Mouse (Mus musculus): ENCODE results near the gene Trip4. TPM values are rescaled to one million over a fixed set of nuclear protein-coding genes. Genes with fewer than 3 reads are reported as not detected.

Gene Trip4
- polyA plus RNA-seq, 1 experiment from 2014 or later = 20.8 TPM

- H3K27me3 ChIP-seq = no peaks in the 10 kb centered on the region
- H3K4me2 ChIP-seq = no peak overlapping the region
- no peak overlapping the region for H3K9ac ChIP-seq
- H3K4me1 ChIP-seq (replicated peaks) = peaks cover 23% of the 10 kb centered on the region
- no peaks in the 10 kb centered on the region for H3K9me3 ChIP-seq (replicated peaks)
- H3K36me3 ChIP-seq = peaks cover 16% of the 10 kb centered on the region; the same call in 1 of the 2 replicates
- ATAC-seq (replicated peaks; ENCODE audit: insufficient number of reproducible peaks, insufficient read depth, low FRiP score, low read depth) = no peak
- H3K4me3 ChIP-seq = no peak overlapping the region
- H3K27ac ChIP-seq = no peak overlapping the region
Measured at GRCm38 (mm10) chr9:65833640-65834039, 75.0 kb downstream of the Trip4 start.

- Histone ChIP-seq H3K27ac (no peak overlapping the region), H3K9me3 (replicated peaks) (no peaks in the 10 kb centered on the region), H3K4me3 (no peak overlapping the region), H3K36me3 (peaks cover 12% of the 10 kb centered on the region; the same call in 1 of the 2 replicates), H3K4me2 (no peak overlapping the region), H3K27me3 (no peaks in the 10 kb centered on the region), H3K4me1 (replicated peaks) (peaks cover 27% of the 10 kb centered on the region), H3K9ac (no peak overlapping the region)
- WGBS = 93% methylated on average over 2 of the region's 2 CpGs
- ATAC-seq (replicated peaks; ENCODE audit: insufficient number of reproducible peaks, insufficient read depth, low FRiP score, low read depth) = no peak
Measured at GRCm38 (mm10) chr9:65833230-65833629, 75.4 kb downstream of the Trip4 start.

DNA sequence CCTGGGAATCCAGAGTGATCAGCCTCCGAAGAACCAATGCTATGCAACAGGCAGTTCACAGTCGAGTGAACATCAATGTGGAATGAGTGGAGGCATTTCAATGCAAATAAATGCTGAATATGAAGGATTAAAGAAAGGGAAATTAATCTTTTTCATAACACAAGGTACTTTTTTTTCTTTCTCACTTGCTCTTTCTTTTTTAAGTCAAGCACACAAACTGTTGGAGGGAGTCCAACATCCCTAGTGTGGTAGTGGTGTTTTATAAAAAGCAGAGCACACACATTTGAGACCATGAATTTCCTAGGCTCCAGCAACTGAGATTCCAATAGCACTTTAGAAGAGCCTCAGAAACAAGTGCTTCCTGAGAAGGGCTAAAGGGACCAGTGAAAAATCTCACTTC lies 76.6 kb downstream of the Trip4 start:
- WGBS = 67% methylated on average over 2 of the region's 2 CpGs

GRCm38 (mm10) chr9:65831164-65831563 lies 77.4 kb downstream of the Trip4 start:
- Histone ChIP-seq H3K9me3 (replicated peaks) (no peaks in the 10 kb centered on the region), H3K36me3 (no peaks in the 10 kb centered on the region; the same call in 1 of the 2 replicates), H3K4me2 (no peak overlapping the region), H3K27ac (no peak overlapping the region), H3K9ac (no peak overlapping the region), H3K27me3 (no peaks in the 10 kb centered on the region), H3K4me1 (replicated peaks) (peaks cover 32% of the 10 kb centered on the region), H3K4me3 (no peak overlapping the region)
- 67% methylated on average over 4 of the region's 4 CpGs for WGBS
- ATAC-seq (replicated peaks; ENCODE audit: insufficient number of reproducible peaks, insufficient read depth, low FRiP score, low read depth) = no peak

More for the DNA sequence above, 76.6 kb downstream of the Trip4 start:
- no peak overlapping the region for H3K4me3 ChIP-seq
- H3K36me3 ChIP-seq = peaks cover 3% of the 10 kb centered on the region; the same call in 1 of the 2 replicates
- no peak overlapping the region for H3K4me2 ChIP-seq
- H3K27me3 ChIP-seq = no peaks in the 10 kb centered on the region
- no peaks in the 10 kb centered on the region for H3K9me3 ChIP-seq (replicated peaks)
- H3K9ac ChIP-seq = no peak overlapping the region
- peaks cover 29% of the 10 kb centered on the region for H3K4me1 ChIP-seq (replicated peaks)
- H3K27ac ChIP-seq = peak overlapping the region; percentile 66
- no peak for ATAC-seq (replicated peaks; ENCODE audit: insufficient number of reproducible peaks, insufficient read depth, low FRiP score, low read depth)

DNA sequence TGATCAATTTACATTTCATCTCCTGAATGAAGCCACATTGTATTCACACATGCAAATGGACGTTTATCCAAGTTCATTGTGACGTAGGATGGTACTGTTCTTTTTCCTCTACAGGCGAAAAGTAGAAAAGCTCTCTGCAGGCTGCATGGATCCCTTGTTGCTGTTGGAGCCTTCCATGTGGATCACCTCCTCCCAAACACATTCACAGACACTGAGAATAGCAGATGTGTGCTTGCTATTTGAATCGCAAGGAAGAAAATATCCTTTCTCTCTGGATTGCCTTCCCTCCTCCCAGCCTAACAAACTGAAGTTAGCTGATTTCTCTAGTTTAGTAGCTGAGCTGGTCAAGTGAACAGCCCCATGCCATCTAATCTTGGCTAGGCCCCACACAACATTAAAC lies 78.3 kb downstream of the Trip4 start:
- 87% methylated on average over 4 of the region's 4 CpGs for WGBS
- Histone ChIP-seq H3K4me2 (no peak overlapping the region), H3K9me3 (replicated peaks) (no peaks in the 10 kb centered on the region), H3K9ac (no peak overlapping the region), H3K4me1 (replicated peaks) (peaks cover 41% of the 10 kb centered on the region), H3K4me3 (no peak overlapping the region), H3K27ac (no peak overlapping the region), H3K36me3 (no peaks in the 10 kb centered on the region; the same call in 1 of the 2 replicates), H3K27me3 (no peaks in the 10 kb centered on the region)
- ATAC-seq (replicated peaks; ENCODE audit: insufficient number of reproducible peaks, insufficient read depth, low FRiP score, low read depth) = no peak

DNA sequence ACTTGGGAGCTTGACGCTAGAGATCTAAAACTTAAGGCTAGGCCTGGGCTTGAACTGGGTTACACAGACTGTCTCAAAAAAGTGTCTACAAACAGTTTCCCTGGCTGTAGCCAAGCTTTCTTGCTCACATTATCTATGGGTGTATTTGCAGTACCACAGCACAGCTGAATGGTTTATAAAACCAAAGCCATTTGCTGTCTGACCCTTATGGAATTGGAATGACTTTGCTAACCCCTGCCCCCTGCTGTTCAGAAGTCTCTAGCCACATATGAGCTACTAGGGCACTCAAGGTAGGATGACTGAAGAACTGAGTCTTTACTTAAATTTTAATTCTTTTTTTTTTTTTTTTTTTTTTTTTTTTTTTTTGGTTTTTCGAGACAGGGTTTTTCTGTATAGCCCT lies 79.2 kb downstream of the Trip4 start:
- Histone ChIP-seq H3K4me3 (no peak overlapping the region), H3K9ac (no peak overlapping the region), H3K9me3 (replicated peaks) (no peaks in the 10 kb centered on the region), H3K27ac (0 out of 2 replicates have a peak overlapping the region, but pooled peaks have one; percentile 100), H3K36me3 (no peaks in the 10 kb centered on the region; the same call in 1 of the 2 replicates), H3K27me3 (no peaks in the 10 kb centered on the region), H3K4me2 (no peak overlapping the region), H3K4me1 (replicated peaks) (peaks cover 44% of the 10 kb centered on the region)
- no peak for ATAC-seq (replicated peaks; ENCODE audit: insufficient number of reproducible peaks, insufficient read depth, low FRiP score, low read depth)
- WGBS = 72% methylated on average over 2 of the region's 2 CpGs

DNA sequence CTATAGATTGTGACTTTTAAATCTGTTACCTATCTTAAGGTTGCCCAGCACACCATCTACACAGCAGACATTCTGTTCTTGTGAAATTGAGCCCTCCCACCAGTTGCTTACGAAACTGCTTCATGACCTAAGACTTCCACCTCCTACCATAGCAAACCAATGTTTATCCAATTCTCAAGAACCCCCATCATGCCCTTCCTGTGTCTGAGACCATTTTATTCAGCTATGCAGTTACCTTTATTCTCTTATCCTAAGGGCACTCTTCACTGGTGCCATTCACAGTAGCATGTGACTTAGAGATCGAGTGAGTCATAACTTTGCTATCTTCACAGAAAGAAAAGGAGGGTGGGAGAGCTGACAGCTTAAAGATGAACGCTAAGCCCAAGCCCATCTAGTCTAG lies 80.1 kb downstream of the Trip4 start:
- H3K27ac ChIP-seq = peak overlapping the region; percentile 100
- no peak for ATAC-seq (replicated peaks; ENCODE audit: insufficient number of reproducible peaks, insufficient read depth, low FRiP score, low read depth)
- no peak overlapping the region for H3K9ac ChIP-seq
- peak overlapping the region; percentile 94 for H3K4me3 ChIP-seq
- H3K4me2 ChIP-seq = peak overlapping the region; percentile 70
- H3K27me3 ChIP-seq = no peaks in the 10 kb centered on the region
- 14% methylated on average over 3 of the region's 3 CpGs for WGBS
- H3K36me3 ChIP-seq = no peaks in the 10 kb centered on the region; the same call in 1 of the 2 replicates
- no peaks in the 10 kb centered on the region for H3K9me3 ChIP-seq (replicated peaks)
- H3K4me1 ChIP-seq (replicated peaks) = peaks cover 53% of the 10 kb centered on the region

DNA sequence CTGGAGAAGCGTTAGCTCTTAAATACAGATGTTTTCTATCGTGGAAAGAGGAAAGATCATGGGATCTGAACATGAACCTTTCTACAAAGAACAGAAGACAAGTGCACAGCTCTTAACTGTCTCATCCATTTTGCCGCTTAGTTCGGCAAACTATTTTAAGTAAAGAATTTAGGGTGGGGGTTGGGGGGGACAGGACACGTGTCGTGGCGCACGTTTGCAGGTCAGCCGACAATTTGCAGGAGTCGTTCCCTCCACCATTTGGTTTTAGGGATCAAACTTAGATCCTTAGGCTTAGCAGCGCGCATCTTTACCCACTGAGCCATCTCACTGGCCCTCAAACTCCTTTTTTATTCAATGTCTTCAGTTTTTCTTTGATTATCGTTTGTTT lies 80.6 kb downstream of the Trip4 start:
- no peaks in the 10 kb centered on the region for H3K27me3 ChIP-seq
- peak overlapping the region; percentile 100 for H3K27ac ChIP-seq
- H3K36me3 ChIP-seq = no peaks in the 10 kb centered on the region; the same call in 1 of the 2 replicates
- WGBS = 1% methylated on average over 13 of the region's 13 CpGs
- peak overlapping the region; percentile 97 for H3K9ac ChIP-seq
- ATAC-seq (replicated peaks; ENCODE audit: insufficient number of reproducible peaks, insufficient read depth, low FRiP score, low read depth) = no peak
- peak overlapping the region; percentile 70 for H3K4me2 ChIP-seq
- no peaks in the 10 kb centered on the region for H3K9me3 ChIP-seq (replicated peaks)
- H3K4me1 ChIP-seq (replicated peaks) = peaks cover 56% of the 10 kb centered on the region
- peak overlapping the region; percentile 94 for H3K4me3 ChIP-seq

DNA sequence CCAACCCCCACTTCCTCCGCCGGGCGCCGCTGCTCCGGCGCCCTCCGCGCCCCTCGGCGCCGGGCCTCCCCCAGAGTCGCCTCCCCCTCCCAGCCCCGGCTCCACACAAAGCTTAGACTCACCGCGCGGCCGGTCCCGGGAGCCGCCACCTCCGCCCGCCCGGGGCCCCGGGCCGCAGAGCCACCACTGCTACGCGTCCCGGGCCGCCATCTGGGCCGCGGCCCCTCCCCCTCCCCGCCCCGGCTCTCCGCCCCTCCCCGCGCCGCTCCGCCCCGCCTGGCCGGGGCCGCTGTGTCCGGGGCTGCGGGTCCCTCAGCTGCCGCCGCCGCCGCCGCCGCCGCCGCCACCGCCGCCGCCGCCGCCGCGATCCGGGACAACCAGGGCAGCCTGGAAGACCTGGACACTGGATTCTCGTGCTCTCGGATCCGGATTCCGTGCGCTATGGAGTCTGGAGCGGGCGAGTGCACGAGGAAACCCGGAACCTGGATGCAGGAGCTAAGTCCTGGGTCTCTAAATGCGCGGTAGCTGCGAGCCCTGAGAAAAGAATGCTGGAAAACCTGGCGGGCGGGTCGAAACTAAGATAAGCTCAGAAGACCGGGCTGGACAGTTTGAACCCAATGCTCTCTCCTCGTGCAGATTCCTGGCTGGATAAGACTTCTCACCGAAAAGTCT lies 81.1 kb downstream of the Trip4 start, which contains the start of gene Zfp609:
Gene Zfp609 (minus strand): TSS at position 221 of the 672 bp plus-strand sequence.
- ATAC-seq (replicated peaks; ENCODE audit: insufficient number of reproducible peaks, insufficient read depth, low FRiP score, low read depth) = peak; percentile 79

DNA sequence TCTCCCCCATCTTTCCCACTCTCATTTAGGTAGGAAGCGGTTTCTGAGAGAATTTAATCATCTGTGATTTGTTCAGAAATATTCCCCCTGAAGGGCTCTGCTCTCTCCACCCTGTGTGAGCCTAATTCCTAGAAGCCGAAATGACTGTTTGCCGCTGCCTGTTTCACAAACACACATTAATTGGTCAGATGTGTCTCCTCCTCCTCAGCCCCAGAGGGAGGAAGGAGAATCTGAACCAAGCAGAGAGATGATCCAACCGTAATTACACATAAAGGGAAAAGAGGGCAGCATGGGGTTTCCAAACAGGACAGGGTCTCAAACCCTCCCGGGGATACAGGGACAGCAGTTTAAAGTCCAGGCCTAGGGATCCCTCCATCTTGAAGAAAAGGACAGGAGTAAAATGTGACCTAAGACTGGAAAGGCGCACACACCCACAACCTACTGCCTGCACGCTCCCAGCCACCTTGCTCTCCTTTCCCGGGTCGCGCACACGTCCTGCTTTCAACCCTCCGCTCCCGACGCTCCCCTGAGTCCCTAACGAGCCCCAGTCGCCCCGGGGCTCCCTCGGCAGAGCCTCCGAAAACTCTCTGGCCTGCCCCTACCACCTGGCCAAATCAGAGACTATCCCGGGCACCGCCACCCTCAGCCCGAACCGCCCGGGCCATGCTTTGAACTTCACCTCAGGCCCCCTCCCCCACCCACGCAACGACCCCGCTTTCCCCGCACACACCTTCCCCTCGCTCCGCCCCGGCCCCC lies 81.8 kb downstream of the Trip4 start:
- ATAC-seq (replicated peaks; ENCODE audit: insufficient number of reproducible peaks, insufficient read depth, low FRiP score, low read depth) = peak; percentile 28
- Histone ChIP-seq H3K9me3 (replicated peaks) (no peaks in the 10 kb centered on the region), H3K4me3 (peak overlapping the region; percentile 94), H3K4me2 (peak overlapping the region; percentile 70), H3K27ac (peak overlapping the region; percentile 100), H3K9ac (peak overlapping the region; percentile 97), H3K4me1 (replicated peaks) (peaks cover 54% of the 10 kb centered on the region), H3K36me3 (no peaks in the 10 kb centered on the region; the same call in 1 of the 2 replicates), H3K27me3 (no peaks in the 10 kb centered on the region)
- under 1% methylated on average over 24 of the region's 31 CpGs for WGBS

More for the DNA sequence above, 81.1 kb downstream of the Trip4 start, which contains the start of gene Zfp609:
- Histone ChIP-seq H3K4me2 (peak within 1 kb of the TSS; percentile 70), H3K9ac (peak within 1 kb of the TSS; percentile 97), H3K4me3 (peak within 1 kb of the TSS; percentile 94), H3K36me3 (no peaks in the 10 kb centered on the region; the same call in 1 of the 2 replicates), H3K27ac (peak within 1 kb of the TSS; percentile 100), H3K4me1 (replicated peaks) (peaks cover 57% of the 10 kb centered on the region), H3K27me3 (no peaks in the 10 kb centered on the region), H3K9me3 (replicated peaks) (no peaks in the 10 kb centered on the region)
- WGBS = under 1% methylated on average over 73 of the region's 76 CpGs

- peak overlapping the region; percentile 70 for H3K4me2 ChIP-seq
- peak overlapping the region; percentile 100 for H3K27ac ChIP-seq
- no peak for ATAC-seq (replicated peaks; ENCODE audit: insufficient number of reproducible peaks, insufficient read depth, low FRiP score, low read depth)
- H3K4me3 ChIP-seq = peak overlapping the region; percentile 94
- no peaks in the 10 kb centered on the region for H3K27me3 ChIP-seq
- peaks cover 53% of the 10 kb centered on the region for H3K4me1 ChIP-seq (replicated peaks)
- WGBS = under 1% methylated on average over 4 of the region's 4 CpGs
- no peaks in the 10 kb centered on the region for H3K9me3 ChIP-seq (replicated peaks)
- peak overlapping the region; percentile 97 for H3K9ac ChIP-seq
- H3K36me3 ChIP-seq = no peaks in the 10 kb centered on the region; the same call in 1 of the 2 replicates
Measured at GRCm38 (mm10) chr9:65826226-65826587, 82.4 kb downstream of the Trip4 start.
